In the genomic region with DNA sequence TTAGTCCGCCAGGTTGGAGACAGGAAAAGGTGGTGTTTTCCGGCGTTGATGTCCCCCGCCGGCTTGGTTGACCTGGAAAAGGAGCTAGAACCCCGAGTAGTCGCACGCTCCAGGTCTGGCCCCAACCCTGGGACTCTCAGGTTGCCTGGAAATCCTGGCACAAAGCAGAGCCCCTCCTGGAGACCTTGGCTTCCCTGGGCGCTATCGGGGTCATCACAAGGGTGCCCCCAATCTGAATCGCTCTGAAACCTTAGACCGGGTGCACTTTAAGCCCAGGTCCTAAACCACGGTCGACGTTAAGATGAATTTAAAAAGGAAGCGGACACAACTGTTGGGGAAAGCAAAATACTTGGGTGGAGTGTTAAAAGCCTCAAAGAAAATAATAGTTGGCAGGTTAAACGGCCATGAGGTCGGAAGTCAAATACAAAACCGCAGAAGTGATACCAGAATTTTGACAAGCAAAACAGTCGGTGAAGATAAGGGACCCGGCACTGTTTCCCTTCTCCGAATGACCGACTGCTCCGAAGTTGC, we compare ENCODE assay signal across 8 mouse cellular contexts. TPM values are rescaled to one million over a fixed set of nuclear protein-coding genes. Genes with fewer than 3 reads are reported as not detected.
DNase-seq lines count a peak whose midpoint lies in the region; ATAC-seq lines count a peak whose summit lies in the region.

No protein-coding gene starts in this region.

- H3K9ac ChIP-seq in intestine, embryonic 14.5 days (ENCODE audit: low read length), result peak overlapping the region; percentile 69
- peak overlapping the region; percentile 84 for H3K9ac ChIP-seq in stomach, embryonic 16.5 days (ENCODE audit: low read length)

- peak; percentile 11 for DNase-seq in adrenal gland, postnatal 25 days
- DNase-seq in adrenal gland, adult (ENCODE audit: inconsistent age in 2 of 2, low spot score in 1 of 2), result no peak
- DNase-seq in intestine, embryonic 14.5 days (ENCODE audit: low spot score), result no peak
- no peak for DNase-seq in spleen, postnatal 14 days (ENCODE audit: low spot score in 2 of 2)

- H3K27me3 ChIP-seq in intestine, embryonic 14.5 days (replicated peaks; ENCODE audit: control insufficient read depth, insufficient read depth, low read length), result peaks cover 20% of the 10 kb centered on the region
- H3K27me3 ChIP-seq in megakaryocyte, embryonic 14.5 days (replicated peaks), result peaks cover 8% of the 10 kb centered on the region
- no peaks in the 10 kb centered on the region for H3K27me3 ChIP-seq in stomach, embryonic 16.5 days (ENCODE audit: control insufficient read depth, insufficient read depth, low read length)

- H3K4me3 ChIP-seq in intestine, embryonic 14.5 days (ENCODE audit: low read depth, low read length), result peak overlapping the region; percentile 68
- H3K4me3 ChIP-seq in megakaryocyte, embryonic 14.5 days (replicated peaks), result peak overlapping the region; percentile 92
- peak overlapping the region; percentile 84 for H3K4me3 ChIP-seq in stomach, embryonic 16.5 days (replicated peaks; ENCODE audit: low read length)

- WGBS in intestine, embryonic 14.5 days, result 8% methylated on average over 24 of the region's 24 CpGs
- 11% methylated on average over 24 of the region's 24 CpGs for WGBS in stomach, embryonic 16.5 days

- H3K4me1 ChIP-seq in intestine, embryonic 14.5 days (replicated peaks; ENCODE audit: control insufficient read depth, insufficient read depth, low read length), result no peaks in the 10 kb centered on the region; the same call in 1 of the 2 replicates
- peaks cover 48% of the 10 kb centered on the region for H3K4me1 ChIP-seq in megakaryocyte, embryonic 14.5 days
- H3K4me1 ChIP-seq in stomach, embryonic 16.5 days (ENCODE audit: control insufficient read depth, insufficient read depth, low read length), result peaks cover 15% of the 10 kb centered on the region

- H3K4me2 ChIP-seq in intestine, embryonic 14.5 days (ENCODE audit: low read length), result peak overlapping the region; percentile 100
- H3K4me2 ChIP-seq in stomach, embryonic 16.5 days (ENCODE audit: low read depth, low read length), result peak overlapping the region; percentile 99

- no peak overlapping the region for H3K27ac ChIP-seq in intestine, embryonic 14.5 days (ENCODE audit: low read depth)
- H3K27ac ChIP-seq in stomach, embryonic 16.5 days (ENCODE audit: low read length), result peak overlapping the region; percentile 90; the same call in 1 of the 2 replicates

- peak; percentile 10 for ATAC-seq in CD4-positive, CD25-positive, alpha-beta regulatory T cell, adult 4 months
- ATAC-seq in erythroblast, adult 5-6 weeks (replicated peaks; ENCODE audit: low FRiP score, poor library complexity, severe bottlenecking), result 0 out of 2 replicates have a peak, but pooled peaks have one; percentile 4
- ATAC-seq in intestine, embryonic 14.5 days (replicated peaks; ENCODE audit: low FRiP score, low TSS enrichment, low read depth), result peak; percentile 40
- peak; percentile 12; the same call in 1 of the 2 replicates for ATAC-seq in stomach, embryonic 16.5 days (ENCODE audit: insufficient read depth, low FRiP score)

- H3K36me3 ChIP-seq in intestine, embryonic 14.5 days (ENCODE audit: control insufficient read depth, insufficient read depth, low read length), result no peaks in the 10 kb centered on the region
- peaks cover 11% of the 10 kb centered on the region for H3K36me3 ChIP-seq in megakaryocyte, embryonic 14.5 days (replicated peaks; ENCODE audit: low read length)
- no peaks in the 10 kb centered on the region for H3K36me3 ChIP-seq in stomach, embryonic 16.5 days (ENCODE audit: control insufficient read depth, insufficient read depth, low read length)

- H3K9me3 ChIP-seq in intestine, embryonic 14.5 days (ENCODE audit: control insufficient read depth, low read length), result no peaks in the 10 kb centered on the region
- no peaks in the 10 kb centered on the region for H3K9me3 ChIP-seq in megakaryocyte, embryonic 14.5 days
- no peaks in the 10 kb centered on the region for H3K9me3 ChIP-seq in stomach, embryonic 16.5 days (replicated peaks; ENCODE audit: control insufficient read depth, low read length)

RNA-seq across cellular contexts. Expression of gene Cdc42ep3, which starts 1.2 kb away (rescaled TPM):
- 7.4 and 7.9 TPM in 2 replicates for total RNA-seq in adrenal gland, postnatal 25 days (2021)
- polyA plus RNA-seq in CD4-positive, CD25-positive, alpha-beta regulatory T cell, adult 4 months (2017; shearing (Covaris generic)), result 10 to 100 TPM; 32.2 to 35.2 TPM
- 23.6 and 33.4 TPM in 2 replicates for total RNA-seq in erythroblast, adult 5-6 weeks (2015; ENCODE audit: low replicate concordance)
- total RNA-seq in erythroblast, adult 5-6 weeks (2017; ENCODE audit: low replicate concordance), result 26.3 and 28.0 TPM in 2 replicates
- 51.3 and 55.0 TPM in 2 replicates for polyA plus RNA-seq in intestine, embryonic 14.5 days (2014; fragmentation: Nextera tagmentation; extraction: Ambion mirVana)
- 0.99 and 5.5 TPM in 2 replicates for polyA plus RNA-seq in megakaryocyte, embryonic 14.5 days (2012; ENCODE audit: insufficient read depth, low replicate concordance)
- 62.5 and 71.4 TPM in 2 replicates for polyA plus RNA-seq in stomach, embryonic 16.5 days (2015; fragmentation: Nextera tagmentation; extraction: Ambion mirVana)
